Comparison of ENCODE assay signal across 22 mouse cellular contexts in the genomic region with DNA sequence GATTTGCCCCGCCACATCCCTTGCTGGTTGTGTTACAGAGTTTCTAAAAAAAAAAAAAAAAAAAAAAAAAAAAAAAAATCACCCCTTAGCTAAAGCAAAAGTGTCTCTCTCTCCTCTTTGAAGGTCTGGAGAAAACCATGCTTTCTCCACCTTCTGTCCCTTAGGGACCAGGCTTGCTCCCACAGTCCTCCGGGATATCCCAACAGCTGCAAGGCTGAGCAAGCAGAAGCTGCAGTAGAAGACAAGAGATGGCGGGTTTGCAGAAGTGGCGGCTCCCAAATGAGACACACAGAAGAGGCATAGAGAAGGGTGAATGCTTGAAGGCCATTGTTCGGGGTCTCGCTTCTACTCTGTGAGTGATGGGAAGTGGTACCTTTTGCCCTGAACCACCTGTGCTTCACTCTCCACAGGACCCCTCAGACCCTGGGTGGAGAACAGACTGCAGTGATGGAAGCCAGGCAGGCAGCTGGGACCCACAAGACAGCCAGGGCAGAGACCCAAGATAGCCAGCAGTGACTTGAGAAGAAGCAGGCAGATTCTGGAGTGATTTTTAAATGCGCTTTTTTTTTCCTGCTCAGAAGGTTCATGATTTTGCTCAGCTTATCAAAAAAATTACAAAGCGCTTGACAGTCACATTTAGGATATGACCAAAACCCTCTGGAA. TPM values are rescaled to one million over a fixed set of nuclear protein-coding genes. Genes with fewer than 3 reads are reported as not detected.
DNase-seq lines count a peak whose midpoint lies in the region; ATAC-seq and TF ChIP-seq lines count a peak whose summit lies in the region.
"Had no signal": no experiment of that assay in that cellular context is flagged by ENCODE, and none has a peak within 500 bp of the region (broad histone marks: within the 10 kb centered on the region; RNA-seq: fewer than 3 reads in every experiment).

No protein-coding gene starts in this region.

- H3K9me3 ChIP-seq in lung, postnatal 0 days (ENCODE audit: low read length): no peaks in the 10 kb centered on the region
- H3K9me3 ChIP-seq: embryonic facial prominence, embryonic 10.5 days; forebrain, embryonic 13.5 days; heart, embryonic 13.5 days; hindbrain, embryonic 10.5 days had no signal

- no peak overlapping the region for H3K4me2 ChIP-seq in lung, postnatal 0 days (replicated peaks; ENCODE audit: low read depth, low read length)
- H3K4me2 ChIP-seq: forebrain, embryonic 13.5 days; heart, embryonic 13.5 days; hindbrain, embryonic 14.5 days had no signal

- TF ChIP-seq CTCF in lung, postnatal 0 days (IDR thresholded peaks at IDR 0.05): no peak
- no peak for TF ChIP-seq CTCF in lung, adult 2 months (IDR thresholded peaks at IDR 0.05; ENCODE audit: insufficient read depth, low read length)

- H3K4me3 ChIP-seq in lung, postnatal 0 days (ENCODE audit: low read depth, low read length): no peak overlapping the region
- H3K4me3 ChIP-seq in lung, adult 2 months (replicated peaks; ENCODE audit: extremely low read depth, low read depth, low read length): no peak overlapping the region
- H3K4me3 ChIP-seq: embryonic facial prominence, embryonic 10.5 days; forebrain, embryonic 13.5 days; heart, embryonic 13.5 days; hindbrain, embryonic 10.5 days had no signal

- DNase-seq in cerebellum, postnatal 10 days: peak; percentile 44 to 56
- DNase-seq in cerebellum, postnatal 4 days (ENCODE audit: low spot score in 2 of 2): no peak
- peak; percentile 29 to 32 for DNase-seq in heart, postnatal 10 days
- no peak for DNase-seq in heart, adult 8-10 months (ENCODE audit: low spot score)
- peak; percentile 31 for DNase-seq in lung, postnatal 0 days (ENCODE audit: low spot score)
- DNase-seq in lung, adult 2 months: no peak
- peak; percentile 7 for DNase-seq in lung, postnatal 36 days
- DNase-seq: adrenal gland, postnatal 14 days; B cell, adult 2 months; cerebellum, adult 11-12 months; cerebellum, adult 9-10 months; cerebellum, postnatal 36 days; forebrain, postnatal 0 days; gastrocnemius, postnatal 14 days had no signal

- no peaks in the 10 kb centered on the region for H3K36me3 ChIP-seq in lung, postnatal 0 days (ENCODE audit: insufficient read depth, low read length)
- H3K36me3 ChIP-seq: embryonic facial prominence, embryonic 10.5 days; heart, embryonic 13.5 days; hindbrain, embryonic 10.5 days had no signal

- ATAC-seq in lung, postnatal 0 days: no peak
- ATAC-seq: activated CD4-positive, CD25-positive, alpha-beta regulatory T cell, adult 4 months; CD4-positive, CD25-positive, alpha-beta regulatory T cell, adult 4 months; forebrain, embryonic 13.5 days; forebrain, postnatal 0 days had no signal

- H3K27me3 ChIP-seq in lung, postnatal 0 days (replicated peaks; ENCODE audit: insufficient read depth, low read length): no peaks in the 10 kb centered on the region
- H3K27me3 ChIP-seq: forebrain, embryonic 13.5 days; heart, embryonic 13.5 days had no signal

- 74% methylated on average over 8 of the region's 8 CpGs for WGBS in lung, postnatal 0 days
- WGBS in lung, adult 2 months: 81% methylated on average over 8 of the region's 8 CpGs

- H3K4me1 ChIP-seq in lung, postnatal 0 days (ENCODE audit: insufficient read depth, low read depth, low read length): no peaks in the 10 kb centered on the region
- H3K4me1 ChIP-seq in lung, adult 2 months (ENCODE audit: control insufficient read depth, insufficient read depth, low read length): no peaks in the 10 kb centered on the region
- H3K4me1 ChIP-seq: embryonic facial prominence, embryonic 10.5 days; forebrain, embryonic 13.5 days; hindbrain, embryonic 10.5 days had no signal

- no peak for TF ChIP-seq EP300 in lung, postnatal 0 days (IDR thresholded peaks at IDR 0.05)

- intact Hi-C loops in heart, postnatal 10 days (cut with DNase I): loop anchor here (5.0 kb wide), 1 partner anchor 409 kb away; no protein-coding TSS in a partner anchor

- no peak overlapping the region for H3K9ac ChIP-seq in lung, postnatal 0 days (replicated peaks; ENCODE audit: low read depth)
- H3K9ac ChIP-seq: forebrain, embryonic 13.5 days; forebrain, postnatal 0 days; heart, embryonic 13.5 days; hindbrain, embryonic 14.5 days had no signal

- no peak for TF ChIP-seq POLR2A in lung, adult 2 months (IDR thresholded peaks at IDR 0.05; ENCODE audit: borderline replicate concordance, extremely low read depth, low read depth, low read length)

- H3K27ac ChIP-seq in lung, postnatal 0 days (ENCODE audit: low read length): no peak overlapping the region
- H3K27ac ChIP-seq: embryonic facial prominence, embryonic 10.5 days; forebrain, embryonic 13.5 days; heart, embryonic 13.5 days; hindbrain, embryonic 10.5 days; hindbrain, embryonic 14.5 days had no signal

RNA-seq across cellular contexts. Expression of gene Lgi2, which starts 39.8 kb away (rescaled TPM):
- 1 to 10 TPM; 1.3 to 1.4 TPM for total RNA-seq in heart, postnatal 10 days (2021)
- total RNA-seq in heart, adult 8-10 months (2022): under 1 TPM; 0.47 to 0.97 (median 0.67) TPM
- 2.0 and 2.1 TPM in 2 replicates for polyA plus RNA-seq in lung, postnatal 0 days (2015; fragmentation: Nextera tagmentation; extraction: Ambion mirVana)
- polyA plus RNA-seq in lung, adult 2 months (2012; rRNA removed): 1.6 and 2.0 TPM in 2 replicates
- total RNA-seq: MEL had no signal
- polyA plus RNA-seq: activated CD4-positive, CD25-positive, alpha-beta regulatory T cell, adult 4 months; CD4-positive, CD25-positive, alpha-beta regulatory T cell, adult 4 months had no signal

RNA-seq across cellular contexts. Expression of gene Ccdc149, which starts 55.1 kb away (rescaled TPM):
- 1 to 10 TPM; 6.1 to 7.3 TPM for total RNA-seq in heart, postnatal 10 days (2021)
- 1 to 10 TPM; 6.4 to 9.6 (median 8.7) TPM for total RNA-seq in heart, adult 8-10 months (2022)
- 3.4 TPM in 2 replicates for polyA plus RNA-seq in lung, postnatal 0 days (2015; fragmentation: Nextera tagmentation; extraction: Ambion mirVana)
- polyA plus RNA-seq in lung, adult 2 months (2012; rRNA removed): 2.3 and 2.5 TPM in 2 replicates
- total RNA-seq: MEL had no signal
- polyA plus RNA-seq: activated CD4-positive, CD25-positive, alpha-beta regulatory T cell, adult 4 months; CD4-positive, CD25-positive, alpha-beta regulatory T cell, adult 4 months had no signal

Comparison
In these comparisons a context has a peak if more than half of its experiments do, and no peak if none do; other contexts are left out.
1. DNase-seq: peak in cerebellum, postnatal 10 days (2 of 2), heart, postnatal 10 days (2 of 2), lung, postnatal 0 days (single experiment) and lung, postnatal 36 days (single experiment); none in cerebellum, postnatal 4 days (0 of 2), heart, adult 8-10 months (single experiment) and lung, adult 2 months (single experiment).